8 mouse cellular contexts compared by ENCODE assay signal in genomic region chr9:21224576-21225414, GRCm38 (mm10). TPM values are rescaled to one million over a fixed set of nuclear protein-coding genes. Genes with fewer than 3 reads are reported as not detected.
A peak's percentile ranks its signal among the peaks of the same experiment; 100 is the strongest.
DNase-seq lines count a peak whose midpoint lies in the region; ATAC-seq and TF ChIP-seq lines count a peak whose summit lies in the region.

No protein-coding gene starts in this region.

- TF ChIP-seq CTCF in spleen, adult 2 months (IDR thresholded peaks at IDR 0.05; ENCODE audit: extremely low read depth, insufficient read depth, insufficient read length, insufficient replicate concordance), result no peak
- no peak for TF ChIP-seq CTCF in brain, embryonic 14.5 days (IDR thresholded peaks at IDR 0.05; ENCODE audit: borderline replicate concordance, extremely low read depth, insufficient read depth, insufficient read length)

- peaks cover 1% of the 10 kb centered on the region; the same call in 1 of the 2 replicates for H3K36me3 ChIP-seq in spleen, adult 2 months (ENCODE audit: control insufficient read depth, insufficient read depth, low read length)
- H3K36me3 ChIP-seq in heart, embryonic 15.5 days, result peaks cover 8% of the 10 kb centered on the region
- H3K36me3 ChIP-seq in midbrain, embryonic 15.5 days (replicated peaks), result 0 out of 2 replicates have a peak, but pooled peaks cover 2% of the 10 kb centered on the region

- no peaks in the 10 kb centered on the region for H3K9me3 ChIP-seq in heart, embryonic 15.5 days (replicated peaks)
- no peaks in the 10 kb centered on the region for H3K9me3 ChIP-seq in midbrain, embryonic 15.5 days

- DNase-seq in spleen, adult 2 months (ENCODE audit: low read depth in 1 of 2, low spot score in 2 of 2), result no peak
- no peak for DNase-seq in spleen, postnatal 4 days (ENCODE audit: low spot score in 2 of 2)
- DNase-seq in brain, embryonic 14.5 days (ENCODE audit: low read depth), result peak; percentile 26
- DNase-seq in kidney, postnatal 25 days, result peak; percentile 62 to 66
- DNase-seq in layer of hippocampus, postnatal 25 days (ENCODE audit: extremely low spot score in 1 of 2, low spot score in 1 of 2), result no peak
- no peak for DNase-seq in ovary, postnatal 36 days (ENCODE audit: low spot score)

- no peak for TF ChIP-seq POLR2A in spleen, adult 2 months (IDR thresholded peaks at IDR 0.05; ENCODE audit: low read depth, low read length)
- no peak for TF ChIP-seq POLR2A in brain, embryonic 14.5 days (IDR thresholded peaks at IDR 0.05; ENCODE audit: borderline replicate concordance, extremely low read depth, insufficient read depth, insufficient read length, poor library complexity, severe bottlenecking)

- ATAC-seq in heart, embryonic 15.5 days (replicated peaks; ENCODE audit: insufficient number of reproducible peaks, insufficient read depth, low FRiP score, low read depth), result 0 out of 2 replicates have a peak, but pooled peaks have one; percentile 49
- ATAC-seq in midbrain, embryonic 15.5 days (replicated peaks), result no peak

- peaks cover 8% of the 10 kb centered on the region; the same call in 1 of the 2 replicates for H3K4me1 ChIP-seq in spleen, adult 2 months (ENCODE audit: control insufficient read depth, insufficient read depth, insufficient read length)
- peaks cover 35% of the 10 kb centered on the region for H3K4me1 ChIP-seq in heart, embryonic 15.5 days (replicated peaks)
- H3K4me1 ChIP-seq in midbrain, embryonic 15.5 days, result peaks cover 15% of the 10 kb centered on the region

- peak overlapping the region; percentile 70 for H3K4me2 ChIP-seq in heart, embryonic 15.5 days
- H3K4me2 ChIP-seq in midbrain, embryonic 15.5 days, result peak overlapping the region; percentile 34

- H3K4me3 ChIP-seq in spleen, adult 2 months (ENCODE audit: extremely low read depth, insufficient read depth, insufficient read length), result peak overlapping the region; percentile 43
- H3K4me3 ChIP-seq in heart, embryonic 15.5 days, result peak overlapping the region; percentile 50
- peak overlapping the region; percentile 10; the same call in 1 of the 2 replicates for H3K4me3 ChIP-seq in midbrain, embryonic 15.5 days

- no peaks in the 10 kb centered on the region for H3K27me3 ChIP-seq in spleen, adult 2 months (ENCODE audit: control insufficient read depth, insufficient read depth, low read length)
- H3K27me3 ChIP-seq in heart, embryonic 15.5 days, result no peaks in the 10 kb centered on the region
- H3K27me3 ChIP-seq in midbrain, embryonic 15.5 days (replicated peaks), result 0 out of 2 replicates have a peak, but pooled peaks cover 5% of the 10 kb centered on the region

- WGBS in spleen, adult 2 months, result 19% methylated on average over 26 of the region's 26 CpGs
- WGBS in heart, embryonic 15.5 days, result 21% methylated on average over 26 of the region's 26 CpGs
- 20% methylated on average over 26 of the region's 26 CpGs for WGBS in midbrain, embryonic 15.5 days

- H3K27ac ChIP-seq in spleen, adult 2 months (ENCODE audit: insufficient read depth, low read length), result no peak overlapping the region
- peak overlapping the region; percentile 77 for H3K27ac ChIP-seq in heart, embryonic 15.5 days
- no peak overlapping the region for H3K27ac ChIP-seq in midbrain, embryonic 15.5 days

- peak overlapping the region; percentile 42 for H3K9ac ChIP-seq in heart, embryonic 15.5 days
- no peak overlapping the region for H3K9ac ChIP-seq in midbrain, embryonic 15.5 days

RNA-seq across cellular contexts. Expression of gene Keap1, which starts 14.4 kb away (rescaled TPM):
- polyA plus RNA-seq in spleen, adult 2 months (2012; rRNA removed), result 55.4 and 78.4 TPM in 2 replicates
- 58.7 and 59.7 TPM in 2 replicates for polyA plus RNA-seq in brain, embryonic 14.5 days (2012; rRNA removed)
- 43.4 and 56.9 TPM in 2 replicates for polyA plus RNA-seq in heart, embryonic 15.5 days (2015; fragmentation: Nextera tagmentation; extraction: Ambion mirVana)
- 75.4 and 78.7 TPM in 2 replicates for polyA plus RNA-seq in midbrain, embryonic 15.5 days (2015; fragmentation: Nextera tagmentation; extraction: Ambion mirVana)
- 10 to 100 TPM; 56.7 to 60.1 TPM for total RNA-seq in layer of hippocampus, postnatal 25 days (2021)

RNA-seq across cellular contexts. Expression of gene S1pr5, which starts 23.4 kb away (rescaled TPM):
- 12.2 and 21.3 TPM in 2 replicates for polyA plus RNA-seq in spleen, adult 2 months (2012; rRNA removed)
- polyA plus RNA-seq in brain, embryonic 14.5 days (2012; rRNA removed), result 2.2 and 2.5 TPM in 2 replicates
- polyA plus RNA-seq in heart, embryonic 15.5 days (2015; fragmentation: Nextera tagmentation; extraction: Ambion mirVana), result 0.05 and 0.11 TPM in 2 replicates
- polyA plus RNA-seq in midbrain, embryonic 15.5 days (2015; fragmentation: Nextera tagmentation; extraction: Ambion mirVana), result 2.8 and 4.2 TPM in 2 replicates
- total RNA-seq in layer of hippocampus, postnatal 25 days (2021), result 10 to 100 TPM; 13.1 to 14.5 TPM

RNA-seq across cellular contexts. Expression of gene Atg4d, which starts 40.3 kb away (rescaled TPM):
- polyA plus RNA-seq in spleen, adult 2 months (2012; rRNA removed), result 44.8 and 48.4 TPM in 2 replicates
- polyA plus RNA-seq in brain, embryonic 14.5 days (2012; rRNA removed), result 38.1 and 45.9 TPM in 2 replicates
- 48.5 and 50.9 TPM in 2 replicates for polyA plus RNA-seq in heart, embryonic 15.5 days (2015; fragmentation: Nextera tagmentation; extraction: Ambion mirVana)
- 54.7 and 55.7 TPM in 2 replicates for polyA plus RNA-seq in midbrain, embryonic 15.5 days (2015; fragmentation: Nextera tagmentation; extraction: Ambion mirVana)
- total RNA-seq in layer of hippocampus, postnatal 25 days (2021), result 10 to 100 TPM; 39.1 to 40.0 TPM

RNA-seq across cellular contexts. Expression of gene Pde4a, which starts 59.3 kb away (rescaled TPM):
- 12.4 and 13.1 TPM in 2 replicates for polyA plus RNA-seq in spleen, adult 2 months (2012; rRNA removed)
- 16.3 and 23.4 TPM in 2 replicates for polyA plus RNA-seq in brain, embryonic 14.5 days (2012; rRNA removed)
- 13.0 and 13.5 TPM in 2 replicates for polyA plus RNA-seq in heart, embryonic 15.5 days (2015; fragmentation: Nextera tagmentation; extraction: Ambion mirVana)
- polyA plus RNA-seq in midbrain, embryonic 15.5 days (2015; fragmentation: Nextera tagmentation; extraction: Ambion mirVana), result 42.7 and 44.5 TPM in 2 replicates
- total RNA-seq in layer of hippocampus, postnatal 25 days (2021), result 10 to 100 TPM; 74.0 to 85.1 TPM

Comparison
In these comparisons a context has a peak if more than half of its experiments do, and no peak if none do; other contexts are left out.
1. DNase-seq: peak in brain, embryonic 14.5 days (single experiment) and kidney, postnatal 25 days (2 of 2); none in spleen, adult 2 months (0 of 2), spleen, postnatal 4 days (0 of 2), layer of hippocampus, postnatal 25 days (0 of 2) and ovary, postnatal 36 days (single experiment).
2. Peak in every context shown above with its lines, with median percentiles within 50 percentile points of each other: H3K4me3 ChIP-seq.